Mouse (Mus musculus) heart, postnatal 0 days (tissue): ENCODE results near the gene Marcks.

Experiments
- CTCF ChIP-seq: IDR thresholded peaks from 2 replicates; pipeline ENCODE4 v1.5.1; 2016; ENCODE audit warnings: antibody characterized with exemption, control low read depth, low read depth
- EP300 ChIP-seq: IDR thresholded peaks from 2 replicates; pipeline ENCODE4 v1.6.1; 2016; ENCODE audit warnings: antibody characterized with exemption, low read depth

DNA sequence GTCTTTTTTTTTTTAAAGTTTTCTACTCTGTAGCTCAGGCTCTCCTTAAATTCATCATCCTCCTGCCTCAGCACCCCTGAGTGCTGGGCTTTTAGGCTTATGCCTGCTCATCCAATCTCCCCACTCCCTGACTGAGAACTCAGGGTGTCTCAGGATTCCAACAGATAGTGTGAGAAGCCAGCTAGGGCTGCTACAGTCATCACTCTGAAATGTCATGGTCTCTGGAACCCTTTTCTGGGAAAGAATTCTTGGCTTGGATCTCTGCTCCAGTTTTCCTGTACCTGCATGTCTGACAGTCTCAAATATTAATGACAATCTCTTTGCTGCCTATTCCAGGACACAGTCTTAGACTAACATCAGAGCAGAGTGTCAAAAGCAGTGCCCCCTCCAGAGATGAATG lies 45.4 kb downstream of the Marcks start:
- TF ChIP-seq EP300 (no peak), CTCF (no peak)
